Mouse (Mus musculus): ENCODE measurements around the gene Etl4.

- TF ChIP-seq CTCF (IDR thresholded peaks at IDR 0.05; ENCODE audit: low read depth, low read length) (no peak), POLR2A (IDR thresholded peaks at IDR 0.05; ENCODE audit: extremely low read depth, insufficient read depth, low read length) (no peak)
These were observed 43.4 kb downstream of the Etl4 start for GRCm38 (mm10) chr2:19953028-19953427.
